8 mouse cellular contexts compared by ENCODE assay signal in the genomic region with DNA sequence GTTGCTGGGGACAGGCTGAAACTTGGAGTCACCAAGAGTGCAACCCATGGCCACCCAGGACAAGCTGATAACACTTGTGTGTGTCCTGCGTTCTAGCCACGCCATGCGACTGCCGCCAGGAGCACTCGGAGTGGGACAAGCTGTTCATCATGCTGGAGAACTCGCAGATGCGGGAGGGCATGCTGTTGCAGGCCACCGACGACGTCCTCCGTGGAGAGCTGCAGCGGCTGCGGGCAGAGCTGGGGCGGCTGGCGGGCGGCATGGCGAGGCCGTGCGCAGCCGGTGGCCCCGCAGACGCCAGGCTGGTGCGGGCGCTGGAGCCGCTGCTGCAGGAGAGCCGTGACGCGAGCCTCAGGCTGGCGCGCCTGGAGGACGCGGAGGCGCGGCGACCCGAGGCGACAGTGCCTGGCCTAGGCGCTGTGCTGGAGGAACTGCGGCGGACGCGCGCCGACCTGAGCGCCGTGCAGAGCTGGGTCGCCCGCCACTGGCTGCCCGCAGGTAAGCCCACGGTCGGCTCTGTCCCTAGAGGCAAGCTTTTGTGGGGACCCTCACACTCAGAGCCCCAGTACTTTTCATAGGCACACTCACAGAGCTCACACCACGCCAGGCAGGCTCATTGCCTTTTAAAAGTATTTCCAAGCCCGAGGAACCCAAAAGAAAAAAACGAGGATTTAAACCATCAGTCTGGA. TPM values are rescaled to one million over a fixed set of nuclear protein-coding genes. Genes with fewer than 3 reads are reported as not detected.
A peak's percentile ranks its signal among the peaks of the same experiment; 100 is the strongest.
DNase-seq lines count a peak whose midpoint lies in the region; ATAC-seq and TF ChIP-seq lines count a peak whose summit lies in the region.

No protein-coding gene starts in this region.

- intact Hi-C loops in gastrocnemius, postnatal 14 days (cut with DNase I; ENCODE audit: low total_unique reads) = no loop called here

- no peak for TF ChIP-seq POLR2A in cerebellum, adult 2 months (IDR thresholded peaks at IDR 0.05; ENCODE audit: borderline replicate concordance, insufficient read depth, low read length)
- TF ChIP-seq POLR2A in cortical plate, adult 2 months (IDR thresholded peaks at IDR 0.05; ENCODE audit: extremely low read depth, insufficient read depth, low read length) = no peak
- no peak for TF ChIP-seq POLR2A in liver, adult 2 months (IDR thresholded peaks at IDR 0.05; ENCODE audit: extremely low read depth, insufficient read depth, low read length)

- no peaks in the 10 kb centered on the region for H3K79me2 ChIP-seq in liver, adult 2 months (ENCODE audit: control insufficient read depth, insufficient read depth, low read length)

- H3K4me3 ChIP-seq in cerebellum, adult 2 months (replicated peaks; ENCODE audit: insufficient read depth, low read depth, low read length) = no peak overlapping the region
- peak overlapping the region; percentile 38 for H3K4me3 ChIP-seq in cortical plate, adult 2 months (ENCODE audit: insufficient read depth, low read length)
- H3K4me3 ChIP-seq in liver, adult 2 months (ENCODE audit: insufficient read depth, low read depth, low read length) = peak overlapping the region; percentile 17; the same call in 1 of the 2 replicates
- peak overlapping the region; percentile 57 for H3K4me3 ChIP-seq in neural tube, embryonic 13.5 days

- no peaks in the 10 kb centered on the region for H3K27me3 ChIP-seq in cerebellum, adult 2 months (ENCODE audit: control insufficient read depth, insufficient read depth, low read length)
- peaks cover 9% of the 10 kb centered on the region; the same call in 1 of the 2 replicates for H3K27me3 ChIP-seq in liver, adult 2 months (ENCODE audit: control insufficient read depth, insufficient read depth, low read length)
- 0 out of 2 replicates have a peak, but pooled peaks cover 14% of the 10 kb centered on the region for H3K27me3 ChIP-seq in neural tube, embryonic 13.5 days

- H3K9ac ChIP-seq in liver, adult 2 months (ENCODE audit: low read depth, low read length) = no peak overlapping the region
- peak overlapping the region; percentile 82 for H3K9ac ChIP-seq in neural tube, embryonic 13.5 days

- H3K4me2 ChIP-seq in neural tube, embryonic 13.5 days = peak overlapping the region; percentile 92

- H3K27ac ChIP-seq in cerebellum, adult 2 months (ENCODE audit: insufficient read depth, low read length) = no peak overlapping the region
- H3K27ac ChIP-seq in cortical plate, adult 2 months (ENCODE audit: insufficient read depth, low read length) = no peak overlapping the region
- no peak overlapping the region for H3K27ac ChIP-seq in liver, adult 2 months (replicated peaks; ENCODE audit: insufficient read depth, low read depth, low read length)
- H3K27ac ChIP-seq in neural tube, embryonic 13.5 days (replicated peaks) = peak overlapping the region; percentile 68

- TF ChIP-seq CTCF in cerebellum, adult 2 months (IDR thresholded peaks at IDR 0.05; ENCODE audit: borderline replicate concordance, insufficient read depth, low read depth, low read length) = no peak
- no peak for TF ChIP-seq CTCF in cortical plate, adult 2 months (IDR thresholded peaks at IDR 0.05; ENCODE audit: extremely low read depth, insufficient read depth, low read length)
- no peak for TF ChIP-seq CTCF in liver, adult 2 months (IDR thresholded peaks at IDR 0.05; ENCODE audit: low read depth, low read length)

- no peaks in the 10 kb centered on the region for H3K9me3 ChIP-seq in neural tube, embryonic 13.5 days

- no peaks in the 10 kb centered on the region for H3K4me1 ChIP-seq in cerebellum, adult 2 months (ENCODE audit: control insufficient read depth, insufficient read depth, low read length)
- no peaks in the 10 kb centered on the region for H3K4me1 ChIP-seq in cortical plate, adult 2 months (ENCODE audit: control insufficient read depth, insufficient read depth, low read length)
- H3K4me1 ChIP-seq in liver, adult 2 months (ENCODE audit: control insufficient read depth, insufficient read depth, low read length) = peaks cover 3% of the 10 kb centered on the region
- H3K4me1 ChIP-seq in neural tube, embryonic 13.5 days (replicated peaks) = peaks cover 13% of the 10 kb centered on the region

- H3K36me3 ChIP-seq in liver, adult 2 months (ENCODE audit: control insufficient read depth, insufficient read depth, low read length) = no peaks in the 10 kb centered on the region
- H3K36me3 ChIP-seq in neural tube, embryonic 13.5 days = no peaks in the 10 kb centered on the region

- ATAC-seq in neural tube, embryonic 13.5 days (ENCODE audit: low read depth) = peak; percentile 91

- WGBS in cerebellum, adult 2 months = under 1% methylated on average over 54 of the region's 54 CpGs
- under 1% methylated on average over 54 of the region's 54 CpGs for WGBS in liver, adult 2 months
- WGBS in neural tube, embryonic 13.5 days = 0% methylated on average over 54 of the region's 54 CpGs

- peak; percentile 9 to 24 for DNase-seq in cerebellum, adult 2 months
- DNase-seq in cerebellum, adult 8-10 months = no peak
- DNase-seq in gastrocnemius, postnatal 14 days = peak; percentile 59
- peak; percentile 12 for DNase-seq in kidney, adult 9 months
- no peak for DNase-seq in liver, adult 2 months (ENCODE audit: extremely low read depth, low read depth, low spot score)
- no peak for DNase-seq in spleen, adult 18-20 months

RNA-seq across cellular contexts. Expression of a gene that starts 1.0 kb away (rescaled TPM):
- 0.39 and 0.41 TPM in 2 replicates for polyA plus RNA-seq in cerebellum, adult 2 months (2012; rRNA removed)
- 0.23 and 0.42 TPM in 2 replicates for polyA plus RNA-seq in cortical plate, adult 2 months (2012; rRNA removed)
- 1 to 10 TPM; 3.8 to 8.6 TPM for total RNA-seq in gastrocnemius, postnatal 14 days (2021)
- total RNA-seq in liver, adult 2 months (2014; rRNA removed) = not detected in 2 replicates
- polyA plus RNA-seq in liver, adult 2 months (2012; rRNA removed) = not detected in 2 replicates
- 7.4 and 8.5 TPM in 2 replicates for polyA plus RNA-seq in neural tube, embryonic 13.5 days (2015; fragmentation: Nextera tagmentation; extraction: Ambion mirVana)

Comparison
In these comparisons a context has a peak if more than half of its experiments do, and no peak if none do; other contexts are left out.
1. DNase-seq: peak in cerebellum, adult 2 months (2 of 2), gastrocnemius, postnatal 14 days (single experiment) and kidney, adult 9 months (single experiment); none in cerebellum, adult 8-10 months (single experiment), liver, adult 2 months (single experiment) and spleen, adult 18-20 months (0 of 2).